Mouse (Mus musculus): ENCODE results near the gene Prkg2.

DNA sequence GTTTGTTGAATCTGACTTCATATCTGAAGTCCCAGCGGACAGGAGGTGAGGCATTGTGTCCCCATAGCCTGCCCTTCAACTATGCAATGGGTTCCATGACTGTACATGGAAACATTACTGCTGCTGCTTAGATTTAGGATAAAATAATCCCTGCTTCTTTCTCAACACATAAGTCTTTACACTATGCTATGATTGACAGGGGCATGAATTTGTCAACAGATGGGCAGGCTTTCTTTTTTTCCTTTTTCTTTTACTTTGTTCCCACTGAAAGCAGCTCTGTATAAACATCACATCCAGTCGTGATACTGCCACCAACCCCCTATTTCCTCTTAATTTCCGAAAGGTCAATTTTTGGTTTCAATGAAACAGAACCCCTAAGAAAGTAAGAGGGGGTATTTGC lies 50.0 kb downstream of the Prkg2 start:
- TF ChIP-seq CTCF (IDR thresholded peaks at IDR 0.05; ENCODE audit: low read depth) (no peak), EP300 (IDR thresholded peaks at IDR 0.05; ENCODE audit: low read depth) (no peak)
